Mouse (Mus musculus) kidney, postnatal 36 days (tissue): ENCODE measurements around the gene Selenos.

ENCODE experiments used
- DNase-seq, 2 experiments: peaks; one replicate each; pipeline ENCODE4 v3.0.0; 2021 to 2022; ENCODE audit warnings: mixed read lengths in 2 of 2

Gene Selenos

DNA sequence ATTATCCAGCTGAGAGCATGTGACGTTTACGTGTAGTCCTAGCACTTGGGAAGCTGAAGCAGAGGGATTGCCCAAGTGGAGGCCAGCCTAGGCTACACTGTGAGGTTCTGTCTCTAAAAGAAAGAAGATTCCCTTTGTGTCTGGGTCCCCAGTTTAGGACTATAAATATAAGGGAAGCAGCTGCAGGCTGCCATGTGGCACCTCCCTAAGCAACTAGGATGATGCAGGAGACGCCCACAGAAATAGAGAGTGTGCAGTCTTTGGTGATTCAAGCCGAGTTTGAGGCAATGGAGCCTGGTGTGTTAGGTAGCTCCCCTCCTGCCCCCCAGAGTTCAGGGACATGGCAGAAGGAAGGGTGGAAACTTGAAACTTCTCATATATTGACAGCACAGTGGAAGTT, 8.2 kb downstream of the Selenos start:
- DNase-seq, result no peak

DNA sequence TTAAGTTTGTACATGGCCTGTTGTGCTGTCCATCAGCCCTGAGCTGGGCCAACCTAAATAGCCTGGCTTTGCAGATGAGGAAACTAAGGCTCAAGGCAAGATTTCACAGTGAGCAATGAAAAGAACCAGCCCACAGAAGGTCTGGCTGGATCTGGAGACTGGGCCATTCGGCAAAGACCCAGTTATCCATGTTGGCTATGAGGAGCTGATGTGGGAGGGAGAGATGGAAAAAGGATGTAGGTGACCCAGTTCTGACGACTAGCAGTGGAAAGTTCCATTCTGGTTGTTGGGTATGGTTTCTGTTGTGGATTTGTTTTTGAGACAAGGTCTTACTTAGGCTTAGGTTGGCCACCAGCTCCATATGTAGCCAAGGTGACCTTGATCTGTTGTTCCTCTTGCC, 8.6 kb downstream of the Selenos start:
- no peak for DNase-seq

DNA sequence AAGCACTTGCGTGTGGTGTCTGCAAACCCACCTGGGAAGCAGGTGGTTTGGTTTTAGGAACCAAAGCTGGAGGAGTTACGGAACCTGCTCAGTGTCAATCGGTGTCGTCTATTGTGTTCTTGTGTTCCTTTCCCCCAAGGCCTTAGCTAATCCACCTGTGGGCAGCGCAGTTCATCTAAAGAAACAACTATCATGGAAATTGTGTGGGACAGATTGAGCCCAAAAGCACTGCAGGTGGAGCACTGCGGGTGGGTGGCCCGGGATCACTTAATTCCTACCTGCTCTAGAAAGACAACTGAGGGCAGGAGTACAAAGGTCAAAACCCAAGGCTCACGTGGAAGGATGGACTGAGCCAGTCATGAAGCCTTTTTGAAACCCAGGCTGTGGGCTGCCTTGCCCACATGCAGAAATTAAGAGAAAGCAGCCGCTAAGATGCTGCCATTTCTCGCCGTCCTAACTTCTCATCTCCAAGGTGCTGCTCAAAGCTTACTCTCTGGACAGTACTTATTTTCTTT, 11.3 kb downstream of the Selenos start:
- DNase-seq, result peak in 1 of 2 experiments; percentile 35

DNA sequence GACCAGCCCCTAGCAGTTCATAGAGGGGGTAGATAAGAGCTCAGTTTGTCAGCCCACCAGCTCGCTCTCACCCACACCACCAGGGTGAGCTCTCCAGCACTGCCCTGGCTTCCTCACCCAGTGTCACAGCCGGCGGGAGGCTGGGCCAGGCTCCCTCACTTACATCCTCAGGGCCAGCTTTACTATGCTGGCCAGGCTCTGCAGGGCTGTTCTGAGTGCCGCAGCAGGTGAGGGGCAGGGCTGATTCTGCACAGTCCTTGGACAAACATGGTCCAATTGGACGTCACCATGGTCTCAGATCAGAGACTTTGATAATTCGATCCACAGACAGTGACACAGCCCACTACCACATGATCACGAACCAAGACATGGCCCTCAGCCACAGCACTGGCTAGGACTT, 12.1 kb downstream of the Selenos start:
- no peak for DNase-seq

DNA sequence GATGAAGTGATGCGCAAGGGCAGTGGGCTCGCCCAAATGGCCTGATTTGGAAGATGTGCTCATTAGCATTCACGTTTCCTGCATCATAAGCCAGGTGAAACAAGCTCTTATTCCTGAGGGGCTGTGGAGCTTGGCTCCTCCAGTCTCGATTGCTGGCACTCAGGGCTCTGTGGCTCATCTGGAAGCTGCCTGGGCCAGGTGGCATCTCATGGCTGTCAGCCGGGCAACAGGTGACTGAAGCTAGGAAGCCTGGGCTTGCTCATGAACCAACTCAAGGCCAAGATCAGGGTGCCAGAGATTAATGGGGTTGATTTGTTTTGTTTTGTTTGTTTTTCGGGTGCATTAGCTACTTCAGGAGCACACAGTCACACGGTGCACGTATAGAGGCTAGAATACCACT, 13.2 kb downstream of the Selenos start:
- DNase-seq, result no peak

DNA sequence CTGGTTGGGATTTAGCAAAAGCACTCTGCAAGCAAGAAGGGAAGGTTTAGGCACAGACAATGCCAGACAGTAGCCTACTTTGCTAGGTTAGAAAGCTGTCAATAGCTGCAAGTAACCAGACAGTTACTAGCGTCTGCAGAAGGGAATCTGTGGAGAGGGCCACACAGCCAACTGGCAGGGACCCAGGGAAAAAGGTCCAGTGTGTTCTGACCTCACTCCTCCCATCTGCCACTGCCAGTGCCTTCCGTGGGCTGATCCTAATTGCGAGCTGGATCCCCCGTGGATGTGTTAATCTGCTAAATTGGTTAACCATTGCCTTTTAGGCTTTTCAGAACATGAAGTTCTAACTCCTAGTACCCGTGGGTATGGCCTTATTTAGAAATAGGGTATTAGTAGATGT, 14.7 kb downstream of the Selenos start:
- peak; percentile 44 to 80 for DNase-seq

DNA sequence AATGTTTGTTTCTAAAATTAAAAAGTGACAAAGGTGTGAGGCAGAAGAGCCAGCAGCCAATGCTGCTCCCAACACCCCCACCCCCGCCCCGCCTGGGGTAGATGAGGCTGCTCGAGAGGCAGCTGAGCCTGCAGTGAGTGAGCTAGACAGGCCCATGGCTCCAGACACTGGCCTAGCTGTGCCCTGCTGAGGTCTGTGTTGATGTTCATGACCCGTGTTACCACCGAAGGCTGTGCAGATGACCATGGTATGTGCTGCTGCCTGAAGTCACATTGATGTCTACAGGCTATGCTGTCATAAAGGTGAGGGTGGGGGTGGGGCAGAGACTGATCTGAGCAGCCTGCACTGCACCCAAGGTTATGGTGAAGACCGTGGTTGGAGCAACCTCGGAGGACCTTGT, 19.4 kb downstream of the Selenos start:
- no peak for DNase-seq

DNA sequence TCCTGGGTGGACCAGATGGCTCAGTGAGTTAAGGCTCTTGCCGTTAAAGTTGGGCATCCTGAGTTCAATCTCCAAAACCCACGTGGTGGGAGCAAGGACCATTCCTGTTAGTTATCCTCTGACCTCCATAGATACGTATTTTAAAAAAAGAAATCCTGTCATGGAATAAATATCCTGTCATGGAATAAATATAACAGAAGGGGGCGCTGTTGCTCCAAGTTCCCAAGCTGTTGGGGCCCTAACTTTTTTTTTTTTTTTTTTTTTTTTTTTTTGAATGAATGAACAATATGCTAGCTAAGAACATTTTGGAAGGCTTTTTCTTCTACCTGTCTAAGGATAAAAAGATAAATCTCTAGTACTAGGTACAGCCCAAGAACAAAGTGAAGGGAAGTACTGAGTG, 22.4 kb downstream of the Selenos start:
- peak; percentile 42 to 48 for DNase-seq

DNA sequence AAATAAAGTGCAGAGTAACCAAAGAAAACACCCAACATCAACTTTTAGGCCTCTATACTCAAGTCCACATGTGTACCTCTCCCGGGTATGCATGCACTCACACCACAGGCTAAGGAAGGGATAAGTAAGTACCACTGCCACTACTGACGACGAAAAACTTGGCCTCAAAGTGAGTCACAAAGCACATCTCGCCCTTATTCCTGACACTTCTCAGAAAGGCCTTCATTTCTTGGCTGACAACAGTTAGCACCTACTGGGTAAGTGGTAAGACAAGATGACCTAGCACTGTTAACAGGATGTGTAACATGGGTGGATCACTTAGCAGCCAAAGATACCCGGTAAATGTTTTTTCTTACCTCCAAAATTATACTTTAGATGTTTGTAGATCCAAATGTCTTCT, 25.1 kb downstream of the Selenos start:
- no peak for DNase-seq

DNA sequence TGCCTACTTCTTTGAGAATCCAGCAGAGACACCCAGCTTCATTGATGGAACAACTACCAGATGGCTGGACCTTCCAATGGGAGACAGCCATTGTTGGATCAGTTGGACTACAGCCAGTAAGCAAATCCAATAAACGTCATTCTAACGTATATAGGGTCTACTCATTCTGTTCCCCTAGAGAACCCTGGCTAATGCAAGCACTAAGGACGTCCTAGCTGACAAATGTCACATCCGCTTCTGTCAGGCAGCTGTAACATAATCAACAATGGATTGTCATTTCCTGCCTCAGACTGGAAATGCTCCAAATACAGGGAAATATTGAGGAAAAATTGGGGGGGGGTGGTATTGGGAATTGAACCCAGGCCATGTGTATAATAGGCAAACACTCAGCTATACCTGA, 26.3 kb downstream of the Selenos start:
- no peak for DNase-seq

DNA sequence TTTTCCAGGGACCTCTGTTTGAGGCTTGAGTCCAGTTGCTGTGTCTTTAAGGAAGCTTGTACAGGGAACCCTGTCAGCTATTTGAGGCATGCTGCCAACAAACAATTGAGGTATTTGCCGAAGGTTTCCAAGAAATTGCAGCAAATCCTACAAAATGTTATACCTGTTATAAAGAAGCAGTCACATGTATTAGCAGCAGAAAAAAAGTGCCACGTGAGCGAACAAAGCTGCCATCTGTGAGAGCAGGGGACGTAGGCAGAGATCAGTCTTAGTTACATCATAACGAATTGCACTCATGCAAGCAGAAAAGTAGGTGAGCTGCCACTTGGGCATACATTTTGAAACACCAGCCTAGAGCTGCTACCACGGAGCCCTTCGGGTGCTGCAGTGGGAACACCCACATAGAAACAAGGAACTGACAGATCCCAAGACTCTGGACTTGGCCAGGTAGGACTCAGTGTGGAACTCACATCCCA, 27.2 kb downstream of the Selenos start:
- DNase-seq, result peak; percentile 32 to 37

DNA sequence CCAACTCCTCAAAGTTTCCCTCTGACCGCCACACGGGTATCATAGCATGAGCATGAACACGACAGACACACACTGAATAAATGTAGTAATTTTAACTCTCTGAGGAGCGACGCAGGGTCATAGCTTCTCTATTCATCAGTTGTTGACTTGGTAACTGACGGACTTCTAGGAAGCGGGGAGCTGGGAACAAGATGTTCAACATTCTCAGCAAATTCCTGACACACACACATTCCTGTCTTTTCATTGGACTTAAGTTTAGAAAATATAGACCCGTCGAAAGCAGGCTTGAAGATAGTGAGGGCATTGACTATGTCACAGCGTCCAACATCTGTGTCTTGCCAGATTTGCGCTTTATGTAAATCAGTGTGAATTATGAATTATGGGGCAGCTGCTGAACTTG, 27.8 kb downstream of the Selenos start:
- peak in 1 of 2 experiments; percentile 53 for DNase-seq

DNA sequence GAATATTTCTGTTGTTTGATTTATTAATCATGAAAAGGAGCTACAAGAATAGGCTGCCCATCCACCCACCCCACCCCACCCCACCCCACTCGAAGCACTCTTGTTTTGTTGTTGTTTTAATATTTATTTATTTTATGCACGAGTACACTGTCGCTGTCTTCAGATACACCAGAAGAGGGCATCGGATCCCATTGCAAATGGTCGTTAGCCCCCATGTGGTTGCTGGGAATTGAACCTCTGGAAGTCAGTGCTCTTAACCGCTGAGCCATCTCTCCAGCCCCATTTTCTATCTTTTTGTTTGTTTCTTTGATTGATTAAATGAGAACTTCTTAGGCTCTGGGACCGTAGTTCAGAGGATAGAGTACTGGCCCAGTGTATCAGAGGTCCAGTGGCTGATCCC, 28.5 kb downstream of the Selenos start:
- peak; percentile 40 to 45 for DNase-seq

DNA sequence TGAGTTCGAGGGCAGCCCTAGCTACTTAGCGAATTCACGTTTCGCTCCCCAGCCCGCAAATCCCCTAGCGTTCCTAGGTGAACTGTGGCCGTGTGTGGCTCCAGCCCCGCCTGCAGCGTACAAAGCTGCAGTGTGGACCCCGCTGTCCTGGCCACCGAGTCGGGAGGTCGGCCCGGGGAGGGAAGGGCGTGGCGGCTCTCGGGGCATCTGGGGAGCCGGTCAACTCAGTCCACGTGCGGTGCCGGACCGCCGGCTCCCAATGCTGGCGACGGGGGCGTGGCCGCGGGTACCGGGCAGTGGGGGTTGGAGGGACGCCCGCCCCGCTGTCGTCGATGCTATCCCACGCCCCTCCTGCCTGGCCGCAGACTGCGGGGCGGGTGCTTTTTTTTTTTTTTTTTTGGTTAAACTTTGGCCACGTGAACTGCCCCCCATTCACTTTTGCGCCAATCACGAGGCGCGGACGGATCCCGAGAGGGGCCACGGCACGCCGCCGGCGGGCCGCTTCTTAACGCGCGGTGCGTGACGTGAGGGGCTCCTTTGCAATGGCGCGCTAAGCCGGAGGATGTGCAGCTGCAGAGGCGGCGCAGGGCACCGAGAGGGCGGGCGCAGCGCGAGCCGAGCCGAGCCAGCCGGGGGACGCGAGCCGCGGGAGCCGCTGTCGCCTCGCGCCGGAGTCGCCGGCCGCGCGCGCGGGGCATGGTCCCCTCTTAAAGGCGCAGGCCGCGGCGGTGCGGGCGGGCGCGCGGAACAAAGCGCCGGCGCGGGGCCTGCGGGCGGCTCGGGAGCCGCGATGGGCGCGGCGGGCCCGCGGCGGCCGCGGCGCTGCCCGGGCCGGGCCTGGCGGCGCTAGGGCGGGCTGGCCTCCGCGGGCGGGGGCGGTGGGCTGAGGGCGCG, 29.8 kb downstream of the Selenos start, which contains the start of gene Chsy1:
TSS of gene Chsy1 (plus strand) at position 555 of the 894 bp plus-strand sequence.
- peak; percentile 88 to 91 for DNase-seq

DNA sequence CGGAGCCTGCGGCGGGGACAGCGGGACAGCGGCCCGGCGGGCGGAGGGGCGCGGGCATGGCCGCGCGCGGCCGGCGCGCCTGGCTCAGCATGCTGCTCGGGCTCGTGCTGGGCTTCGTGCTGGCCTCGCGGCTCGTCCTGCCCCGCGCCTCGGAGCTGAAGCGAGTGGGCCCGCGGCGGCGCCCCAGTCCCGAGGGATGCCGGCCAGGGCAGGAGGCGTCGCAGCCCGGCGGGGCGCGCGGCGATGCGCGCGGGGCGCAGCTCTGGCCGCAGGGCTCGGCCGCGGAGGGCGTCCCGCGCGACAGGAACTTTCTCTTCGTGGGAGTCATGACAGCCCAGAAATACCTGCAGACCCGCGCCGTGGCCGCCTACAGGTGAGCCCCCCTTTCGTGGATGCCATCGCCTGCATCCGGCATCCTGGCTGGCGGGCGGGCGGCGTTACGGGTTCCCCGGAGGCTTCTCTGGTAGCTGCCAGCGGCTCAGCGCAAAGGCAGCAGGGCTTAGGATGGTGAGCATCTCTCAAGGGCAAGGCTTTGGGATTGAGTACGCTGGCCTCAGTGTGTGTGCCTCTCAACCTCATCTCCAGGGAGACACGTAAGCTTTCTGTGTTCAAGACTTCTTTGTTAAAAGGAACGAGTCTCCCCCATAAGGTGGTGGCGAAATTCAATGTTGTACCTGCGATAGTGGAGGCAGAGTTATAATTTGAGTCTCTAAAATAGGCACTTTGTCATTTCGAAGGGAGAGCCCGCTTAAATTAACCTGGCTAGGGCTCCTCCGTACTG, 30.6 kb downstream of the Selenos start:
- peak in 1 of 2 experiments; percentile 57 for DNase-seq

DNA sequence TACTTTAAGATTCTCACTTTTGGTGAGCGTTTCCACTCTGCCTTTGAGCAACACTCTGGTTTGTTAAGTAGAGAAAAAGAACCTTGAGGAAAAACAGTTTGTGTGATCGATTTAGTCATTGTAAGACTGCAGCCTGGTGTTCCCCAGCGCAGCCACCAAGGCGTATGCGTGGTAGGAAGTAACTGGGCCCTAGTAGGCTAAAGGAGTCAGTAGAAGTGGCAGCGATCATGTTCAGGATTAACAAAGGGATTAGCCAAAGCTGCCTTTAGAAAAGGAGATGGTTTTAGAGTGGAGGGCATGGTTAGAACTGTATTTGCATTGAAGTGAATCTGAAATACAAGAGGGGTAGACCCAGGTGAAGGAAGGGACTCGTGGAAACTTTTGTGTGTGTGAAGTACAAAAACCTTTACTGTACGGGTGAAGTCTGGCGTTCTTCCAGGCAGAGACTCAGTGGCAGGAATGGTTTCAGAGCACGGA, 31.2 kb downstream of the Selenos start:
- peak in 1 of 2 experiments; percentile 41 for DNase-seq

DNA sequence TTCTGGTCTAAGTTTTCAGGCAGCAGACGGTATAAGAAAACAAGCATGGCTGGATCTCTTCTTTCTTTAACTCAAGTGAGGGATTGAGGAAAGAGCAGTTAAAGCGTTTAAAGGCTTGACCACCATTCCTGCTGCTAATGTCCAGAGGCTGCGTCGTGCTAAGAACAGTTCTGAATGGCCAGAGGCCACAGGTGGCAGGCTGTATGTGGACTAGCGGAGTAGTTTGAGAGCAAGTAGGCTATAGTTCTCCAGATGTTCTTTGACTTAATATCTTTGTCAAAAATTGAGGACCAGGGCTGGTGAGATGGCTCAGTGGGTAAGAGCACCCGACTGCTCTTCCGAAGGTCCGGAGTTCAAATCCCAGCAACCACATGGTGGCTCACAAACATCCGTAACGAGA, 31.8 kb downstream of the Selenos start:
- DNase-seq, result no peak

DNA sequence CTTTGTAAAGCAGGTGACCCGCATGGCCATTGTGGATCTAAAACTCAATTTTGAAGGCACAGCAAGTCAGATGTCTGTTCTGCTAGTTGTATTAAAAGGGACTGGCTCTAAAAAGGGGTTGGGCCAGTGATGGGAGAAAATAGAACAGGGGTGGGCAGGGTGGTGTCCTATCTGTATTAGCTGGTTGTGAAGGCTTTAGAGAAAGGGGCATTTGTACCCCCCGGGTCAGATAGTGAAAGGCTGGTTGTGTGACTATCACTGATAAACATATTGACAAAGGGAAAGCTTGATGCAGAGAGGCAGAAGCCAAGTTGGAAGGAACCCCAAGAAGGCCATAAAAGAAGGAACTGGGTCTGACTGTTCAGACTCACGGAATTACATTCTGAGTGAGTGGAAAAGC, 34.1 kb downstream of the Selenos start:
- DNase-seq, result no peak

DNA sequence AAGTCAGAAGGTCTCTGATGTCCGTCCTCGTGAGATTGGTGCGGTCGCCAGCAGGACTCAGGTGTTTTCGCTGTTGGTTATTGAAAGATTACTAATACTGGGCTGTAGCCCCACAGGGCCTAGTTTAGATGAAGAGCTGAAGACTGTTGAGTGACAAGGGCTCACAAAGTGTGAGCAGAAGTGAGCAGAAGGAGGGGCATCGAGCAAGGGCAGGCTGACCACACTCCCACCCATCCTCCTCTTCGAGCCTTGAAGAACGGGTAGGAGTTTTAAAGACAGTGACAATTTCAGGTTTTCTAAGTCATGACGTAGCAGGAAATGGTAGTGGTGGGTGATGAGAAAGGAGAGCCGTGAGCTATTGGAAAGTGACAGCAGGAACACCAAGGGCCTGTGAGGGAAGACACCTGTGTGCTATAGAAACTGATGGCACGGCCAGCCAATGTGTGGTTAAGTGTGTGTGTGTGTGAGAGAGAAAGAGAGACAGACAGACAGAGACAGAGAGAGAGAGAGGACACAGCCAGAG, 36.4 kb downstream of the Selenos start:
- DNase-seq, result no peak

DNA sequence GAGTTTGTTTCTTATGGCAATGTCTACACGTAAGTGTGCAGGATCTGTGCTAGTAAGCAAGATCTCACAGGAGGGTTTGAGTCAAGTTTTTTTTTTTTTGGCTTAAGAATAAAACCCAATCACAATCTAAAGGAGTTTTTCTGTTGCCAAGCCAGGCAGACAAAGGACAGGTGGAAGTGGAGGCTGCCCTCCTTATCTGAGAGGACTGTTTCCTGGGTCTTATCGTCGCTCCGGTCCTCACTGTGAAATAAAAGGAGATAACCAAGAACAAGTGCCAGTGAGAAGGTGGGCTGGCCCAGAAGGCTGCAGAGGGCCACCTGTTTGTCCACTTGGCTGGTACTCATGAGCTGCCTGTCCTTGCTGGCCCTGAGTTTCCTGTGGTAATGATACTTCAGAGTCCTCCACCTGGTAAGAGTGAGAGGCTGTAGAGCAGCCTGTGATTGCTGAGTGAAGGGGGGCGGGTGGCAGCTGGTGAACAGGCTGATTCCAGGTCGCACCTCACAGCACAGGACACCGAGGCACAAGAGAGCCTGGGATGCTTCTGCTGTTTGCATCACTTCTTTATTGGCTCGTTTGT, 37.5 kb downstream of the Selenos start:
- no peak for DNase-seq

DNA sequence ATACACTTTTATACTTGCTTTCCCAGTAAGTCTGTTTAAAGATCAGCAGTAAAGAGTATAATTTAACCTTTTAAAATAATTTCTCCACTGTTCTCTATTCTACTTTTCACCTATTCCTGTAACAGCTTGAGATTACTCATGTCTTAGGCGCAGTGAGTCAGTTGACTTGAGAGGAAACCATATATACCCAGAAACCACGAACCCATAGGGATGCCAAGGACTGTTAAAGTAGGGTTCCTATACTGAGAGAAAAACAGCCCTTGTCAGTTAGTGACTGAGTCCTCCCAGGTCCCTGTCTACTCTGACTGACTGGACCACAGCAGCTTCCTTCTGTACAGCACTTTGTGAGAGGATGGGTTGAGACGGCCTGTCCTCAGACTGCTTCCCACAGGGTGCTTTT, 38.6 kb downstream of the Selenos start:
- no peak for DNase-seq

DNA sequence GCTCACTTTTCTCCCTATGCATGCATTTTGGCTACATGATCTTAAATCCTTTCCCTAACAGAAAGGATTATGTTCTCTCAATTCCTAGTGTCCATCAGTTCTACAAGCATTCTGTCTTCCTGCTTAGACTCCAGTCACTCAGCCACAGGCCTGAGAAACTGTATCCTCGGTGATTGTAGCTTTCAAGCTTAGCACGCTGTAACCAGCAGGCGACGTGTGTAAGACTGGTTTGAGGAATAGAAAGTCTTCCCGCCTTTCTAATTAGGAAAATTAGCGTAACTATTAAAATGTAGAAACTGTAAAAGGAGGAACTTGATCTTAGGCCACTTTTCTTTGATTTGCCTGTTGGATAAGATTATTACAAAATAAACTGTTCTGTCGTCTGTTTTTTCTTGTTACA, 39.3 kb downstream of the Selenos start:
- DNase-seq, result no peak

DNA sequence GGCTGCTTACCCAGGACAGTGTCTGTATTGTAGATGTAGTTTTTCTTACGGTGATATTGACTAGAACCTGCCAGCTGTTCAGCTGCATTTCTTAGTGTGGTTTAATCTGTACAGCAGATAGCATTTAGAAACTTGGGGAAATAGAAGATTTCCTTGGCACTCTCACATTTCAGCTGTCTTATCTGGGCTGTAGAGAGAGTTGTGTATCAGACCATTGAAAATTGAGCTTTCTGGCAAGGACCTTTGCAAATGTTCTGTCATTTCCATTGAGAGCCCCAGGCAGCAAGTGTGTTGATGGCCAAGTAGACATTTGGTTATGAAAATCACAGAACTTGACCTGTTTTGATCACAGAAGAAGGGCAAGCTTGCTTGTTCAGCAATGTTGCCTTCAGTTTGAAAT, 40.7 kb downstream of the Selenos start:
- DNase-seq, result no peak
